Mouse (Mus musculus) brain, embryonic 18.5 days (tissue): ENCODE data around the gene Fbxo22.
"Not testable (repeated sequence)": the region's sequence is repeated elsewhere in the genome, so short reads cannot be mapped to it uniquely, and the experiment has no call there.

Source experiments
- DNase-seq: peaks from one replicate; pipeline ENCODE4 v3.0.0-alpha.2; 2012; ENCODE audit warnings: low read depth, low spot score

The Fbxo22 gene

GRCm38 (mm10) chr9:55208790-55209481, at the start of gene Fbxo22:
Fbxo22 (plus strand) TSS chr9:55208925.
- DNase-seq: peak; percentile 50

GRCm38 (mm10) chr9:55170655-55171412, 37.9 kb upstream of the Fbxo22 start:
- DNase-seq: no peak

DNA sequence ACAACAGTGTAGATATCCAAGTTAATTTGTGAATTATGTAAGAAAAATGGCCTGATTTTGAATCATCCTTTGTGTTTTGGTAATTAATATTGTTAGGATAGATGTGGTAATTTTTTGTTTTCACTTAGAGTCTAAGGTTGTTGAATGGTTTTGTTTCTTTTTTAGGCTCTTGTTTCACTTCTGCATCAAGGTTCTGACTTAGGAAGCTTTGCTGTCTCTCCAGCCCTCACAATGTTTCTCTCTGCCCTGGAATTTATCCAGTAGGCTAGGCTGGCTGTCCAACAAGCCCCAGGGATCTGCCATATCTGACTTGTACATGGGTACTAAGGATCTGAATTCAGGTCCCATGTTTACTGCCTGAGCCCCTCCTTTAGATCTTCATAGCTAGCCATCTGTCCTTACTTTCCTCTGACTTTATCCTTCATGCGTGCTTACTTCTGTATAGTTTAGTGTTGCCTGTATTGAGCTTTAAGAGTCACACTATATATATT, 36.5 kb upstream of the Fbxo22 start:
- no peak for DNase-seq

GRCm38 (mm10) chr9:55174235-55174634, 34.5 kb upstream of the Fbxo22 start:
- DNase-seq: no peak

DNA sequence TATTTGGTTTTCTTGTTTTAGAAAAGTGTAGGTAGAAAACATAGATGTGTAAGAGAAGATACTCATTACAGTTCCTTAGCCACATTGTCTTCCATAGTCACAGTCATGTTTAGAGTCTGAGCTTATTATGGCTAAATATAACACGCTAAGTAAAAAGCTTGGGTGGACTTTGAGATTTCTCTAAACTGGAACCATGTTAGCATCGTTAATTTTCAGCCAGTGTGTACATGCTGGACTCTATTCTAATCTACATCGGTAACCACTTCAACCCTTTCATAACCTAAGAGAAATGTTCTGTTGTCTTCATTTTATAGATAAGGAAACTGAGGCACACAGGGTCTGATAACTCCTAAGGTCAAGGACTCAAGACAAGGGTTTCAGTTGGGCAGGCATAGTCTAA, 12.8 kb upstream of the Fbxo22 start:
- no peak for DNase-seq

- DNase-seq: no peak
Measured at GRCm38 (mm10) chr9:55198260-55198659, 10.5 kb upstream of the Fbxo22 start.

DNA sequence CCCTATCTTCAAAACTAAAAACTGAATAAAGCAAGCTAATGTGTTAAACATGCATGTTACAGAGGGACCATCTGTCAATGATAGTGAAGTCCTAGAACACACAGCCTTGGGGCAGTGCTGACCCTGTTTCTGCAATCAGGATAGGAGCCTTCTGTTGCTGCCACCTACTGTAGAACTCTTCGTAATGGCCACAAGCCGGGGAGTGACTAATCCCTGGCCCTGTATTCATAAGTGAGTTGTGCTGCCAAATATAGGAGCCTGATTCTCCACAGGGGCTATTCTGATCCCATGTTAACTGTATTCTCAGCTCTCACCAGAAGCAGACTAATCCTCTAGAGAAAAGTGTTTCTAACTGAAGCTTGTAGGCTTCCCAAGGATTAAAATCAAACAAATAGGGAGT, 9.4 kb upstream of the Fbxo22 start:
- no peak for DNase-seq

DNA sequence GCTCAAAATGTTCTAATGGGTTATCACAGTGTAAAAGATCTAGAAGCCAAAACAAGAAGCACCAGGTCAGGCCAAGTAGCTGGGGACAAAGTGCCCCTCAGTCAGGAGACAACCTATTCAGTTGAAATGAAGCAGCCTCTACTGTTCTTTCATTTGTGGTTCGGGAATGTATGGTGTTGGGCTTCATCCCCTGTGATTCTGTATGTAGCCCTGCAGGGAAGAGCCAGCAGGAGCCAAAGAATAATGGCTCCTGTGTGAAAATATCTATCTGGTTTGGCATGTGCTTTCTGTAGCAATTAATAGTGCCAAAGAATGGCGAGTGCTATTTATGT, 301 bp upstream of the Fbxo22 start:
- no peak for DNase-seq

DNA sequence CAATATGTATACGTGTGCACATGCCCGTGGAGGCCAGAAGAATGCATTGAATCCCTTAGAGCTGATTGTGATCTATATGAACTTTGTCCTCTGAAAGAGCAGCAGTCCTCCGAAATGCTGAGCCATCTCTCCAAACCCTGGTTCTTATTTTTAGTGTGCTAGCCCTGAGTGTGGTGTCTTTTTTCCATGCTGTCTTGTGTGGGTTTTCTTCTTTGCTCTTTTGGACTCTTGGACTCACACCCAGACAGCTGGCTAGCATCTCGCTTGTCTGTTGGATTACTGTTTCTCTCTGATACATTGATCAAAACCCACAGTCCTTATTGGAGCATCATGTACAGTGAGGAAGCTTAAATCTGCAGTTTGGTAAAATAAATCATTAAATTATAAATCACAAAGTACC, 2.9 kb downstream of the Fbxo22 start:
- no peak for DNase-seq

DNA sequence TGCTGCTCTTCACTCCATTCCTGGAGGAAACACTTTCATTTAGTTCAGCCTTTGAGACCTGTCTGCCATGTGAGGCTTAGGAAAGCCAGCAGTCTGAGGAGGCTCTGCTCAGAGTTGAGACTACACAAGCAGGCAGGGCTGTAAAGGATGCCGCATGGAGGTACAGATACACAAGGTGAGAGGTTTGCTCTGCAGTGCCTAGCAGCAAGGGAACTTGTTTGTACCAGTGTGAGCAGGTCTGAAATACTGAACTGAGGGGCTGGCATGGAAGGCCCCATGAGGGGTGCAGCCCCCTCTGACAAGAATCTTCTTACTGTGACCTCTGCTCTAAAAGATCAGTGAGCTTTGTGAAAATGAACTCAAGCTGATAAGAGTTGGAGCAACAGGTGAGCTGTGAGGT, 4.7 kb downstream of the Fbxo22 start:
- DNase-seq: no peak

DNA sequence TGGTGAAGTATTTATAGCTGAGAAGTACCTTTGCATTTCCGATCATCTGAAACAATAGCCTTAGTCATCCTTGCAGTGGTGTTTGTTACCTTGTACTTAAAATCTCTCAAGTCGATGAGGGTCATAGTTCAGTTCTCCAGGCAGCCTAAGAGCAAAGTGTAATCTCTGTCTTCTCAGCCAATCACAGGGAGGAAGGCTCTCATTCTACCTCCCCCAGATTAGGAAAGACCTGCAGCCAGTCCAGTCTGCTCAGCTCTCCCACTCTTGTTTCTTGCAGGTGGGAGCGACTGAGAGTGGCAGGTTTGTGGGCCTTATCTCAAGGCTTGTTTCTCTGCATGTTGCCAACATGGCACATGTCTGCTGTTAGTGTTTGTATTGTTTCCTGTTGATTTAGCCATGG, 6.3 kb downstream of the Fbxo22 start:
- DNase-seq: no peak

DNA sequence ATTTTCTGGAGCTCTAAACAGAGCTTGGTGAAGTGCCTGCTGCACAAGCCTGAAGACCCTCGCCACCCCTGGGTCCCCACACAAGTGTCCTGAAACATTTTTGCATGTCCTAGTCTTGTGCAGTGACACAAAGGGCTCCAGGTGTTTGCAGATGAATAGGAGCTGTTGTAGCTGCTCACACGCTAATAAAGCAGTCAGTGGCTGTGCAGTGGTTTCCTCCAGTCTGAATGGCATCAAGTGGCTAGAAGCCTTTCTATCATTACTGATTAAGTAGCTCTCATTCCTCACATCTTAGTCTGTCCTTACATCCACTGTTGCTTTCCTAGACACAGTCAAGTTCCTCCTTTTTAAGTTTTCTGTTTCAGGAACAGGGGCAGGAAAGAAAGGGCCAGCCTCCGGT, 6.9 kb downstream of the Fbxo22 start:
- DNase-seq: no peak

- DNase-seq: no peak
Measured at GRCm38 (mm10) chr9:55216078-55216477, 7.4 kb downstream of the Fbxo22 start.

- DNase-seq: no peak
Measured at GRCm38 (mm10) chr9:55217381-55217780, 8.7 kb downstream of the Fbxo22 start.

- no peak for DNase-seq
Measured at GRCm38 (mm10) chr9:55225165-55225737, 16.5 kb downstream of the Fbxo22 start.

DNA sequence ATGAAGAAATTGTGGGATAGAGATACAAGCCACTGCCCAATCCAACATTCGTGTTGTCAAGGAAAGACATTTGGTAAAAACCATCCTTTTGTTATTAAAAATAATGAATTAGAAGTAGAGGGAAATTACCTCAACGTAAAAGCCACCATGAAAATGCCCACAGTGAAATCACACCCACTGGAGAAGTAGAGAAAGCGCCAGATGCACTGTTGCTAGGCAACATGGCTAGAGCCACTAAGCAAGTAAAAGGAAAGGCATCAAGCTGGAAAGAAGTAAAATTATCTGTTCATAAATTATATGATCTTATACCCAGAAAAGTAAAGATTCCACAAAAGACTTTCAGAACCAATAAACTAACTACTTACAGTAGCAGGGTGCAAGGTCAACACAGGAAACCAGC, 17.5 kb downstream of the Fbxo22 start:
- no peak for DNase-seq

GRCm38 (mm10) chr9:55228149-55228548, 19.4 kb downstream of the Fbxo22 start:
- no peak for DNase-seq

DNA sequence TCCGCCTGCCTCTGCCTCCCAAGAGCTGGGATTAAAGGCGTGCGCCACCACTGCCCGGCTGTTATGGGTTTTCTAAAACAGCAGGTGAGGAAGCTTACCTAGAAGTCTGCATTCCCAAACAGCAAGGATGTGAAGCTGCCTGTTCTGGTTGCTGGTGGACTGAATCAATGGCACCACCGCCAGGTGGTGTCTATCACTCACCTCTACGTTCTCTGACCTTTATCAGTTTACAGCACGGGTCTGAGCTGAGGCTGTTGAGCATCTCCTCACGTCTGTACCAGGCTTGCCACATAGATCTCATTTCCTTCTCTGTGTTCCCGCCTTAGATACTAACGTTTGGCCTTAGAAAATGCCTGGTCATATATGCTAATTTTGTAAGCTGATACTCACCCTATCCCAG, 20.3 kb downstream of the Fbxo22 start:
- DNase-seq: no peak

DNA sequence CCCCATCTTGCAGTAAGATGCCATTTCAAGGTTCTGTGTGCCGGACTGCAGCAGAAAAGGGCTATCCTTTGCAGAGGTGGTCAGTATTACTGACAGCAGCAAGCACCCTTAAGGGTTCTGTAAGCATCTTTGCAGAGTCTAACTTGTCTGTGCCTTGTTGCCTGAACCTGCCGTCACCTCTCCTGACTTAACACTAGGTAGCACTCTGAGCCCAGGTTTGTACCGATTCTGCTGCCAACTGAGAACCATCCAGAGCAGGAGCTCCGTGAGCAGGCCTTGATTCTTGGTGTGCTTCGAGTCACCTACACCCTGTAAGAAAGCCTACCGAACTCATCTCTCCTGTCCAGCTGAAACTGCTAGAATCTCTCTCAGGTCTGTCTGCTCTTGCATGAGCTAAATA, 22.8 kb downstream of the Fbxo22 start:
- no peak for DNase-seq

DNA sequence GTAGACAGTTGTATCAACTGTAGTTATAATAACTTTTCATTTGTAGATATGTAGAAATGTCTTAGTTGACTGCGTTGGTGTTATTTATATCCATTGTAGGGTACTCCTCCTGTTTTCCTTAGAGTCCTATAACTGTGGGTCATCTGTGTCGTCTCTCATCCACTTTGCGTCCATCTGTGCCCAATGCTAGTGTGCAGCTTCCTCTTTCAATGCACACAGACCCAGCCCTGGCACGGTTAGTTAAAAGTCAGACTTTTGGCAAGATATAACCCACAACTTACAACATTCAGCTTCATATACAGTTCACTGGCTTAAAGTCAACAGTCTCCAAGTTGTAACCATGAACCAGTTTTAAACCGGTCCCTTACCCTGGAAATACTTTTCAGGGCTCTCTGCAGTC, 23.4 kb downstream of the Fbxo22 start:
- DNase-seq: no peak

DNA sequence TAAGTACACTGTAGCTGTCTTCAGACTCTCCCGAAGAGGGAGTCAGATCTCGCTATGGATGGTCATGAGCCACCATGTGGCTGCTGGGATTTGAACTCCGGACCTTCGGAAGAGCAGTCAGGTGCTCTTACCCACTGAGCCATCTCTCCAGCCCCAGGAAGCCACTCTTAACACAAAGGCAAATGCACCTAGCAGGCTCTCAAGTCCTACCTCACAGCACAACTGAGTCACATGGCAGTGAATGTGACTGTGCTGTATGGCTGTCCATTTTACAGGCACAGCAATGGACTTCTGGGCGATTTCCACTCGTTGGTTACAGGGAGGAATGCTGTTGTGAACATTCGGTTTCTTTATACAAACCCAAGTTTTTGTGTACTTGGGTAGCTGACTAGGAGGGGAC, 23.9 kb downstream of the Fbxo22 start:
- no peak for DNase-seq

DNA sequence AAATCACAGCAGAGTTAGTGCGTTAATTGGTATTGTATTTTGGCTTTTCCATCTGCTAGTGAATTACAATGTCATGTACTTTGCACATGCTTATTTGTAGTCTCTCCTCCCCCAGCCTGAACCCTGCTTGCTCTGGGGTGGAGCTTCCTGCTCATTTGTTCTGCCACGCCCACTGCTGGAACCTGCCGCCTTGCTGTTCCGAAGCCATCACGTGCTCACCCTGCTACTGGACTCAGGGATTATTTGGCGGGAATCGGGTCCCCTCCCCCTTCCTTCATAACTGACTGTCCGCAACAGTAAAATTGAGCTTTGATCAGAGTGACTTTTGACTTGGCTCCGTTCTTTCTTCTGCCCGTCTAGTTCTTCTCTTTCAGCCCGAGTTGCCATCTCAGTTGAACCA, 24.4 kb downstream of the Fbxo22 start:
- DNase-seq: not testable (repeated sequence)
